Mouse (Mus musculus) kidney, adult 10 weeks (tissue): ENCODE data around the gene Nup210l. TPM values are rescaled to one million over a fixed set of nuclear protein-coding genes. Genes with fewer than 3 reads are reported as not detected.

Experiments
- polyA plus RNA-seq: library from polyadenylated mRNA; stranded (reverse); fragments of 350-450 nt; fragmentation: Illumina TruSeq; extraction: RNeasy Lipid Tissue Mini Kit (QIAGEN cat#74804); gene quantifications from one replicate; pipeline ENCODE4 v1.2.3, GENCODE M21; 2014; ENCODE audit warnings: low read depth, low replicate concordance

Gene Nup210l
- polyA plus RNA-seq: 0.12 TPM

GRCm38 (mm10) chr3:90103938-90104337, at the start of gene Nup210l:
Nup210l (plus strand) TSS chr3:90104132.

GRCm38 (mm10) chr3:90072294-90072693, 31.6 kb upstream of the Nup210l start, which contains the start of gene Tpm3:
Tpm3 (plus strand) TSS chr3:90072649.

GRCm38 (mm10) chr3:90213377-90213866, 109.5 kb downstream of the Nup210l start, which contains the start of the genes Rps27 and Rab13:
Rps27 (minus strand) TSS chr3:90213651.
Rab13 (plus strand) TSS chr3:90213695.

GRCm38 (mm10) chr3:90231507-90232333, 127.8 kb downstream of the Nup210l start, which contains the start of gene Jtb:
Jtb (plus strand) TSS chr3:90231597.

GRCm38 (mm10) chr3:90242984-90243775, 139.2 kb downstream of the Nup210l start, which contains the start of gene Creb3l4:
Creb3l4 (minus strand) TSS chr3:90243512.

GRCm38 (mm10) chr3:90247960-90248745, 144.2 kb downstream of the Nup210l start, which contains the start of gene Slc39a1:
Slc39a1 (plus strand) TSS chr3:90248172.

GRCm38 (mm10) chr3:90253653-90254418, 149.9 kb downstream of the Nup210l start, which contains the start of gene Crtc2:
Crtc2 (plus strand) TSS chr3:90254163.

Other genes with a start within 250 kb of the Nup210l start
- 1.5 TPM for gene Il6ra, start 190.9 kb upstream of the Nup210l start, polyA plus RNA-seq
- 5.3 TPM for gene Atp8b2, start 140.6 kb upstream of the Nup210l start, polyA plus RNA-seq
- 123 TPM for gene Hax1, start 105.4 kb upstream of the Nup210l start, polyA plus RNA-seq
- 116 TPM for gene 4933434E20Rik, start 52.5 kb upstream of the Nup210l start, polyA plus RNA-seq
- gene Ubap2l, start 51.5 kb upstream of the Nup210l start, polyA plus RNA-seq: 76.3 TPM
- 118 TPM for gene Tpm3, start 31.5 kb upstream of the Nup210l start, polyA plus RNA-seq
- 1,276 TPM for gene Rps27, start 109.5 kb downstream of the Nup210l start, polyA plus RNA-seq
- gene Rab13, start 109.6 kb downstream of the Nup210l start, polyA plus RNA-seq: 6.3 TPM
- gene Jtb, start 127.5 kb downstream of the Nup210l start, polyA plus RNA-seq: 143 TPM
- gene Creb3l4, start 139.4 kb downstream of the Nup210l start, polyA plus RNA-seq: 0.32 TPM
- 60.1 TPM for gene Slc39a1, start 144.0 kb downstream of the Nup210l start, polyA plus RNA-seq
- 6.4 TPM for gene Crtc2, start 150.0 kb downstream of the Nup210l start, polyA plus RNA-seq
- gene Dennd4b, start 161.1 kb downstream of the Nup210l start, polyA plus RNA-seq: 0.69 TPM
- gene Gatad2b, start 189.0 kb downstream of the Nup210l start, polyA plus RNA-seq: 25.6 TPM